Mouse (Mus musculus) gastrocnemius, postnatal 25 days (tissue): ENCODE results near the gene 4933402J07Rik. TPM values are rescaled to one million over a fixed set of nuclear protein-coding genes. Genes with fewer than 3 reads are reported as not detected.

Source experiments
- DNase-seq: peaks from one replicate; pipeline ENCODE4 v3.0.0; 2022
- total RNA-seq, 2 experiments: library from RNA; stranded (reverse); gene quantifications; 1 replicate in 1 of 2; 2 replicates in 1 of 2; pipeline ENCODE4 v1.2.3; 2021

4933402J07Rik gene
- total RNA-seq, 2 experiments from 2014 or later = not detected

- DNase-seq = no peak
Measured at GRCm38 (mm10) chr8:87621181-87621580, 57.5 kb downstream of the 4933402J07Rik start.

DNA sequence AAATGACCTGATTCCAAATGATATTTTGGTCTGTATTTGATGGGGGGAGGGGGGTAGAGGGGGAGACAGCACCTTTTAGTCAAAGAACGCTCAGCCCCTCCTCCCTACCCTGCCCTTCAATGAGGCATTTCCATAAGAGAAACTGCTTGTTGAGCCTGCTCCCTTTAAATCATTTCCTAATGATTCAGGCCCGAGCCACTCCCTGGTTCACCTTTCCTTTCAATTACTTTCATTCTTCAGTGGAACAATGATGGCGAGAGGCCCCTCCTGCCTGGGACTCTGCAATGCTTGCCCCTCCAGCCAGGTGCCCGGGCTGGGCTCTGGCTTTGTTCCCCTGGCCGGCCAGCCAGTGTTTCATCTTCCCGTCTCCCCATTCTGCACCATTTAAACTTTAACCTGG lies 66.0 kb downstream of the 4933402J07Rik start:
- DNase-seq = no peak

GRCm38 (mm10) chr8:87631776-87632175 lies 68.1 kb downstream of the 4933402J07Rik start:
- no peak for DNase-seq

DNA sequence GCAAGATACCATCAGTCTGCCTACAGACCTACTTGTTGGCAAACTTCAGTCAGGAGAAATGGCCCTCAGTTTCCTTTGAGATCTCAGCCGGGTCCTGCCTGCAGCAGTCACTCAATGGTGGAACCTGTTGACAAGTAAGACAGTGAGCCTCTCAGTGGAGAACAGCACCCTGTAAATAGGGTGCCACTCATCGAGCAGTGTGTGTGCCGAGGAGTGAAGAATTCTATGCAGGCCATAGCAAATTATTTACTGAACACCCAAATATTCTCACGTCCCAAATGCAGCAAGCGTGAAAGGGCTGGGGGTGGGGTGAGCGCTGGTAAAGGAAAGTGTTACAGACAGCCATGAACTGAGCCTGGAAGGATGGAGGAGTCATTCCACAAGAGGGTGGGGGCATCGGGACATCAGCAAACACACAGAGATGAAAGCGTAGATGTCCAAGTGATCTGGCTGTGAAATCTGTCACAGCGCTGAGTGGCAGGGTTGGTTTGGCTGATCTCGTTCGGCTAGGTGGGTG lies 72.6 kb downstream of the 4933402J07Rik start:
- DNase-seq = no peak

Other genes with a start within 250 kb of the 4933402J07Rik start
- under 1 TPM in 1 of 2 experiments, not detected in 1; 0.16 TPM for gene Cbln1, start 91.2 kb upstream of the 4933402J07Rik start, total RNA-seq